Mouse (Mus musculus) frontal cortex, postnatal 36 days (tissue): Measurements from ENCODE around the gene Zfyve9.
"Not testable (repeated sequence)": the region's sequence is repeated elsewhere in the genome, so short reads cannot be mapped to it uniquely, and the experiment has no call there.

Experiments
- DNase-seq, 2 experiments: peaks; one replicate each; pipeline ENCODE4 v3.0.0; 2022; ENCODE audit warnings: low spot score in 2 of 2

The Zfyve9 gene

GRCm38 (mm10) chr4:108721245-108721784 lies 59.3 kb downstream of the Zfyve9 start:
- DNase-seq: no peak

GRCm38 (mm10) chr4:108719349-108719748 lies 61.2 kb downstream of the Zfyve9 start, which contains the start of gene 3110021N24Rik:
Gene 3110021N24Rik (plus strand): TSS chr4:108719649.
- DNase-seq: no peak

GRCm38 (mm10) chr4:108708209-108708608 lies 72.4 kb downstream of the Zfyve9 start:
- DNase-seq: no peak

GRCm38 (mm10) chr4:108696934-108697333 lies 83.7 kb downstream of the Zfyve9 start:
- DNase-seq: no peak

GRCm38 (mm10) chr4:108691469-108691868 lies 89.1 kb downstream of the Zfyve9 start:
- DNase-seq: no peak

GRCm38 (mm10) chr4:108690479-108690878 lies 90.1 kb downstream of the Zfyve9 start:
- DNase-seq: no peak

- DNase-seq: not testable (repeated sequence)
Measured at GRCm38 (mm10) chr4:108687098-108687497, 93.5 kb downstream of the Zfyve9 start.

GRCm38 (mm10) chr4:108686156-108686555 lies 94.4 kb downstream of the Zfyve9 start:
- DNase-seq: no peak

- no peak for DNase-seq
Measured at GRCm38 (mm10) chr4:108664407-108664806, 116.2 kb downstream of the Zfyve9 start.

GRCm38 (mm10) chr4:108638752-108639151 lies 141.8 kb downstream of the Zfyve9 start:
- no peak for DNase-seq

GRCm38 (mm10) chr4:108637721-108638120 lies 142.9 kb downstream of the Zfyve9 start:
- no peak for DNase-seq

- no peak for DNase-seq
Measured at GRCm38 (mm10) chr4:108635101-108635500, 145.5 kb downstream of the Zfyve9 start.

- no peak for DNase-seq
Measured at GRCm38 (mm10) chr4:108634696-108635095, 145.9 kb downstream of the Zfyve9 start.

- DNase-seq: no peak
Measured at GRCm38 (mm10) chr4:108633703-108634102, 146.9 kb downstream of the Zfyve9 start.

GRCm38 (mm10) chr4:108631616-108632015 lies 149.0 kb downstream of the Zfyve9 start:
- peak; percentile 20 to 37 for DNase-seq

GRCm38 (mm10) chr4:108630096-108630495 lies 150.5 kb downstream of the Zfyve9 start:
- no peak for DNase-seq

- DNase-seq: no peak
Measured at GRCm38 (mm10) chr4:108629363-108629880, 151.2 kb downstream of the Zfyve9 start.

GRCm38 (mm10) chr4:108627066-108627465 lies 153.5 kb downstream of the Zfyve9 start:
- DNase-seq: no peak

GRCm38 (mm10) chr4:108621504-108621903 lies 159.1 kb downstream of the Zfyve9 start:
- DNase-seq: no peak

- DNase-seq: no peak
Measured at GRCm38 (mm10) chr4:108620536-108620935, 160.1 kb downstream of the Zfyve9 start.

- peak; percentile 88 to 93 for DNase-seq
Measured at GRCm38 (mm10) chr4:108619587-108620341, 160.8 kb downstream of the Zfyve9 start, which contains the start of gene Cc2d1b. Gene Cc2d1b (plus strand): TSS chr4:108619940.

- DNase-seq: no peak
Measured at GRCm38 (mm10) chr4:108619165-108619564, 161.4 kb downstream of the Zfyve9 start.

- no peak for DNase-seq
Measured at GRCm38 (mm10) chr4:108618586-108618985, 162.0 kb downstream of the Zfyve9 start.
